Mouse (Mus musculus) left cerebral cortex, postnatal 10 days (tissue): ENCODE results near the gene Lpp. TPM values are rescaled to one million over a fixed set of nuclear protein-coding genes. Genes with fewer than 3 reads are reported as not detected.

Source experiments
- DNase-seq, 2 experiments: peaks; one replicate each; pipeline ENCODE4 v3.0.0; 2021 to 2022; ENCODE audit warnings: low spot score in 2 of 2, mixed read lengths in 1 of 2; ENCODE audit errors: extremely low spot score in 1 of 2
- intact Hi-C: fragments of 180-260 bp; cut with DNase I; formaldehyde crosslinking; loops from one replicate; pipeline ENCODE4 v1.15.1; 2025
- total RNA-seq, 2 experiments: library from RNA; stranded (reverse); gene quantifications; 2 replicates each; pipeline ENCODE4 v1.2.3; 2021

Gene Lpp
- total RNA-seq, 2 experiments from 2014 or later = 8.8 to 9.8 TPM

DNA sequence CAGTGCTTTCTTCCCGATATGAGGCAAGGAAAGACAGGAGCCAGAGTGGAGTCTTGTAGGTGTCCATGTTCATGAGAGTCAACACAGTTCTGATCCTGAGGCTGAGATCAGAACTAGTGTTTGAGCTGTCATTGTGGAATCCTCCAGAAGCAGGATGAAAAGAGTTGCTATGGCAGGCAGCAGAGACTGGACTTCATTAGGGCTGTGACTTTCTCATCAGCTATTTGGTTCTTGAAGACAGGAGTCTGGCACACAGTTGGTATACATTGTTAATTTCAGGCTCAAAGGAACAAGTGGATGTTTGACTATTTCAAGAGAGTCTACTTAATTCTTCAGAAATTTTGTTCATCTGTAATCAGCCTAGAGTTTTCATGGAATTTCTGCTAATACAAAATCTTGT, 235.5 kb downstream of the Lpp start:
- intact Hi-C loops = no loop called here

DNA sequence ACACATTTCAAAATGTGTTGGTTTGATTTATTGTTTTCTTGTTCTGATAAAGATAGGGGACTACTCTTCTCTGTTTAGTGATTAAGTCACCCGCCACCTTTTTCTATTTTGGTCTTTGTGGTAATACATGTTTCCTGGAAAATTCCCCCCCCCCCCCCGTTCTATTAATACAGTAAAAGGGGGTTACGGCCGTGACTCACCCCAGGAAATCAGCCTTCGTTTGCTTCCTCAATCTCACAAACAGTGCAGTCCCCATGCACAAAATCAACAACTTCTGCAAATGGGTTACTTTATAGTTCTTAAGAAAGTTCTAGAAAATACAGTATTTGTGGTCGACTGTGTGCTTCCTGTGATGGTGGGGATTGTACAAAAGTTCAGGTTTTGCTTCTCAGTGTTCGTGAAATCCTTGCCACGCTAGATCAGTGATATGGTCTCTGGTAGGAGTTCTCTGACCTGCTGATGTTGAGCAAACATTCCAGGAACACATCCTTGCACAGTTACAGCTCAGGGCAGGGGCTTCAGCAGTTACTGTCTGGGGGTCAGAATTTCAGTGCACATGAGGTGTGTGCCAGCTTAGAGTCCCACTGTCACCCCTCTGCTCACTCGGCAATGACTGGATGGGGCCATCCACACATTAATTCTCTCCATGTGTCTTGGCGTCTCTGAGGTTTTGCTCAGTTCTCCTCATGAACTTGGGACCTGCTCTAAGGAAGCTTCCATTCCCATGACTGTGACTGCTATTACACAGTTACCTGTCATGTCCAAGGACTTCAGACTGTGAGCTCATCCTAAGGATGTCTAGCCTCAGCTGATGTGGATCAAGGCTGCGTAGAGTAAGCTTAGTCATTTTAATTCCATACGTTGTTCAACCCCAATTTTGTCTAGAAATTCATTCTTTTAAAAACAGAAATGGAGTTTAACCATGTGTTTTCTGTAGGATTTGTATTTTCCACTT, 236.2 kb downstream of the Lpp start:
- no peak for DNase-seq
- intact Hi-C loops = no loop called here

More for the DNA sequence above, 235.5 kb downstream of the Lpp start:
- no peak for DNase-seq

DNA sequence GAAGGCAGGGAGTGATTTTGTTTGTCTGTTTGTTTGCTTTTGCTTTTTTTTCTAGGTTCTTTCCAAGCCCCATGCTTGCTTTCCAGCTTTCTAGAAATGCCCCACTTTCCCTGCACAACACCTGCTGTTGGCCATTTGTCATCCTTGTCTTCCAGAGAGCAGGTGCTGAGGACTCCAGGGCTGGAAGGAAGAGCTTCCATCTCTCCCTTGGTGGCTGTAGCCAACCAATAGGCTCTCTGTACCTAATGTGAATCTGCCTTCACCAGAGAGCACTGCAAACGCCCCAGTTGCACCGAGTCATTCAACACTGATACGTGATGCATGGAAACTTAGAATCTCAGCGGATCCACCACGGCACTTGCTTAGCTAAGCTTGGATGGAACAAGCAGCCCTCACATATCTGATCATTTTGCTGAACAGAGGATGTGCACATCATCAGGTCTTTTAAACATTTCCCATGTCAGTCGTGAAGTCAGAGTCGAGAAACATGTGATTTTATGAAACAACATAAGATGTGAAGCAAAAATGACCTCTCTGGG, 242.1 kb downstream of the Lpp start:
- intact Hi-C loops = no loop called here
- DNase-seq = no peak

DNA sequence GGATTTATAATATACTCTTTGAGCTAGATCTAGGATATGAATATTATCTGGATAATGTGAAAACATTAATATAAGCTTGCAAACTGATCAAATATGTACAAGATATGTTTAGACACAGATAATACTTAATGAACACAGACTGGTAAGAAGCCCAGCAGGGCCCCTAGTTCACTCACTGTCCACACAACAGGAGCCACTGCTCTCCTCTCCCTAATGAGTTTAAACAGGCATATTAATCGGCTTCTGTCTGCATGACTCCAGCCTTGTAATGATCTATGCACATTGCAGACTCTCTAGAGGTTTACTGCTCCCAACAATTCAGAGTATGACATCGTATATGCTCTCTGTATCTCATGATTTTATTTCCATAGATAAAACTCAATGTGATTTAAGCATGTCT, 243.6 kb downstream of the Lpp start:
- intact Hi-C loops = no loop called here
- no peak for DNase-seq

DNA sequence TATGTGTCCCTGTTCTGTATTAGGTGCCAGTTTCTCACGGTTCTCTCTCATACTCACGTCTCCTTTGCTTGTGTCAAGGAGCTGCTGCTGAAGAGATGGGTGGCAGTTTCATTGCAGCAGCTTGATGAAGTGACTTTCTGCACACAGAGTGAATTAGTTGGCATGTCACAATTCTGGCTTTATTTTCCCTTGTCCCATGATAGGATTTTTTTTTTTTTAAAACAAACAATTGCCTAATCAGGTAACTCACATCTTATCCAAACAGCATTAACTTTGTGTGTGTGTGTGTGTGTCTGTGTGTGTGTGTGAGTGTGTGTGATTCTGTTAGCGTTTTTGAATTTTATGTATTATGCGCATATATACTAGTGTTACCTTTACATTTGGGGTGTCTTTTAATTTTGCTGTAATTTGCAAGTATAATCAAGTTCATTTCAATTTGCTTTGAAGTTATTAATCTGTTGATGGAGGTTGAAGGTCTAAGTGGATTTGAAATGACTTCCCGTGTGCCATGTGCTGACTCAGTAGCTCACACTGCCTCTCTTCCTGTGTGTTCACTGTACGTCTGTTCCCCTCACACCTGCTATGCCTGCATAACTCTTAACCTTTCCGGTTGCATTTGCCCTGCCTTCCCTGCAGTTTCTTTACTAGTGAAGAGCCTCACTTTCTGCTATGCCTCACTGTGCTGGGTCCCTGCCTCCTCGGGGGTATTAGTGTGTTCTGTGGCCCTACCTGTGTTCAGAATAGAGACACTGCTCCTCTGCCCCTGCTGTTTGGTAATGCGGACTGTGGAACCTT, 247.9 kb downstream of the Lpp start:
- DNase-seq = no peak
- intact Hi-C loops = no loop called here

DNA sequence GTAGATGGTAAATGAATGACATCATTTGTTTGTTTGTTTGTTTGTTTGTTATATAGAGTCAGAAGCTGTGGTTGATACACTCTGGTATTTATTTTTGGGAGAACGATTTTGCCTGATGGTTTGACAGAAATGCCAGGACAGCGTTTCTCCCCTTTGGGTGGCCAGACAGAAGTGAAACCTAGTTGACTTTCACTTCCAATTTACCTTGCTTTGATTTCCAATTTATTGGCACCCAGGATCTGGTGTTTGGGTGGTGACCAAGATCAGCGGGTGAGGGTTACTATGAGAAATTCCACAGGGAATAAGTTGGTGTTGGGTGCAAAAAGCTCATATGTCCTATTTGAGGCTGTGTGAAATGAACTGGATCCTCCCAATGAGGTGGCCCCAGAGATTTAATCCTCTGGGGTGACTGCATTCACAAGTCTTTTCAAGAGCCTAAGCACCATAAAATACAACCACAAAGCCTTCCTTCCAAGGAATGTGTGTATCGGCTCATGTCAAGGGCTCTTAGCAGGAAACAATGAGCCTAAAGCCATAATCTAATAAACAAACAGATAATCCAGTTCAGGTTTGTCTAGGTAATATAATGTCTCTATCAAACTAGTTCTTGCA, 249.8 kb downstream of the Lpp start:
- intact Hi-C loops = no loop called here
- DNase-seq = no peak

DNA sequence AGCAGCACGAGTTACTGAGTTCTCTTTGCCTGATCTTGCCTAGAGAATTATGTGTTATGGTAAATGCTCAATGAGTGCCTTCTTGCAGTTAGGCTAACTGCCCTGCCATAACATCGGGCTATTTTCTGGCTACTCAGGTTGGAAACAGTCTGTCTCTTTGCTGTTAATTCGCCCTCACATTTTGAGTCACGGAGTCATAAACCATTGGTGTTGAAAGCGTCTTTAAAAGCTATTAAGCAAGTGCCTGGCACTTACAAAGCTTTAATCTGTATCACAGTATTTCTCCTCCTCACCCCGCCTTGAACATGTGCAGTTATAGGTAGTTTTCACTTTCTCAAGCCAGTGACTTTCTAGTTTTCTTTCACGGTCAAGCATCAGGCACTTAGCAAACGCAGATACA, 250.8 kb downstream of the Lpp start:
- DNase-seq = no peak
- intact Hi-C loops = no loop called here

DNA sequence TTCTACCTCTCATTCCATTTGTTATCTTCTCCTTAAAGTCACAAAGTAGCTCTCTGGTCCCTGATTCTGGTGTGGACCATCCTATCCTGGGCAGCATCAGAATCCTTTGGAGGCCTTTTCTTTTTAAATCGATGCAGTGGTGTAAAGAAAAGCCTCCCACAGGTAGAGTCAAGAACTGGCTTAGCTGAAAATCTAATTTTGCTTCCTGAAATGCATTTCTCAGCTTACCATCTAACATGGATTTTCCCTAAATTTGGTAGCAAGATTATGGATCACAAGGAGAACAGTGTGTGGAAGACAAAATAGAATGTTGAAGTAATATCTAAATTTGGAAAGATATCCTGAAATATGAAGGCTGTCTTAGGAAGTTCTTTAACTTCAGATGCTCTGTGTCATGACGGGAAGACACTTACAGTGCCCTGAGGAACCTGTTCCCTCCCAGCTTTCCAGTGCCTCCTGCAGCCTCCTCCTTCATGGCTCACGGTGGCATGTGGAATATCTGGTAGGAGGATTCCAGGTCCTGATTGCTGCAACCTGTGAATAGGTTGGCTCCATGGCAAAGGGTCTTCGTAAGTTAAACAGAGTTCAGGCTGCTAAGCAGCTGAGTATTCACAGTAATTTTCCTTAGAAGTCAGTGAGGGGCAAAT, 251.6 kb downstream of the Lpp start:
- intact Hi-C loops = no loop called here
- DNase-seq = no peak

DNA sequence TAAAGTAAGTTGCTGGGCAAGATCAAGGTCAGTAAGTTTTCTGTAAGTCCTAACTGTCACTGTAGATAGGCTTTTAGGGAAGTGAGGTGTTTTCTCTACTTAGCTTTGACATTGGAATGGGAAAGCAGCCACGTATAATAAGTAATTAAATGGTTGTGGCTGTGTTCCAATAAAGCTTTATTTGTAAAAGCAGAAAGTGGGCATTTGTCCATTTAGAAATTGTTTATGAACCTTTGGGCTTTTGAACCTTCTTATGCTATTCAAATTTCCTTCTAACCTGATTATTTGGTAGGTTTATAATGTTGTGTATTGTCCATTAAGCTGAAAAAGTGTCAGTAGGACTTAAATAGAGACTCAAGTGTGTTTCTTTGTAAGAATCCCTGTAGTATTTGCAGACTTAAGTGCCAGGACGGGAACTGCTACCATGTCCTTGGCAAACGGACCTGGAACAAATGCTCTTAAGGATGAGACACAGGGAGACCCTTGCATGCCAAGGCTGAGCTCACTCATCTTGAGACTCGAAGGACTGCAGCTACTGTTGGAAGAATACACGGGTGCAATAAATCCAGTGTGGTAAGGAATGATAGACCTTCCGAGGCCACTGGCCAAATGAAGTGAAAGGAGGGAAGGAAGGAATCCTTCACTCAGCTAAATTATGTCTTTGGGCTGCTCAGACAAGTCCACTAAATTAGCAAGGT, 252.7 kb downstream of the Lpp start:
- intact Hi-C loops = no loop called here
- no peak for DNase-seq

DNA sequence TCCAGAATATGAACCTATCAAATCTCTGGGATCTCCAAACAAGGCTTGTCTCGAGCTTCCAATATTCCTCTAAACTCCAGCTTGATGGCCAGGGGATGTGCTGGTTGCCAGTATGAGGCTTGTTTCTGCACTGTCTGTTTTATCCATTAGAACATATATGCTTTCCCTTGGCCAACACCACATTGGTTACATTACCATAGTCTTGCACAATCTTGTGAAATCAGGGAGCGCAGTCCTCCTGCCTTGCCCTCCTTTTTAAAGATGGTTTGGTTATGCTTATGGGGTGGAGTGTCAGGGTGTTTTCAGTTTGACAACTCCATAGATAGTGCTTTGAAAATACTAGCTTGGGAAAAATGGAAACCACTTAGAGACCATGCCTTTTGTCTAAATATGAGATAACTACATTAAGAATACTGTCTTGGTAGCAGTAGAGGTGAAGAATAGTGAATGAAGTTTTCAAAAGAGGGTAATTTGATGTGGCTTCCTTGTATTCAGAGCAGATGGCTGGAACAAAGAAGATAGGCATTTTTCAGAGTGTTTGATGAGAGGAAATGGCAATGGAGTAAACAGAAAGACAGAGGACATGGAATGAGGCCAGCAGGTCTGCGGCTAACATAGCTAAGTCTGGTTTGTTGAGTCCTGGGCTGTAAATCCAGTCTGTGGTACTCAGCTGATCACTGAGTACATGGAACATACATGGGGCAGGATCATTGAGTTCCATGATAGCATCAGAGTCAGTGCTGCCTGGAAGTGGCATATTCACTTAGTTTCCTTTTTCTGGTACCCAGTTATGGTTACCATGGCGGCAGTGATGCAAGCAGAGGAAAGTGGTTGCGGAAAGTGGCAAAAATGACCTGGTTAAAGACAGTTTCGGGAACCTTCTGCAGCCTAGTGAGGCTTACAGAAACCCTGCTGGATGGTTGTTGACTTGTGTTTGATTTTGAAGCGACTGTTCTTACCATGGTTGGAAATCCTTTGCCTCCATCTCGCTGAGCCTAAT, 258.6 kb downstream of the Lpp start:
- no peak for DNase-seq
- intact Hi-C loops = no loop called here

DNA sequence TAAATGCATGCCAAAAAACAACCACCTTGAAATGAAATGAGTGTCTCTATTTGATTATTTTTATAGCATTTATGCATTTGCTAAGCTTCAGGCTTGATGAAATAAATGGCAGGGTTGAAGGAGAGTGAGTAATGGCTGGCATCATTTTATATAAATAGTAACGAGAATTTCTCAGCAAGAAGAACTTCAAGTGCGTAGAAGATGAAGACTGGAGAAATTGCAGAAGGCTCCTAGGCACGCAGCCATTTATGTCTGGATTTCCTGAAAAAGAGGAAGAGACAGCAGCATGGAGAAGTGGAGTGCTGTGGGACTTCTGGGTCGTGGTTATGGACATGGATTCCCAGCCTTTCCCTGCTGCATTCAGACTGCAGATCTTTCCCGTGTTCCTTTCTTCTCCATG, 259.7 kb downstream of the Lpp start:
- intact Hi-C loops = no loop called here
- DNase-seq = no peak

DNA sequence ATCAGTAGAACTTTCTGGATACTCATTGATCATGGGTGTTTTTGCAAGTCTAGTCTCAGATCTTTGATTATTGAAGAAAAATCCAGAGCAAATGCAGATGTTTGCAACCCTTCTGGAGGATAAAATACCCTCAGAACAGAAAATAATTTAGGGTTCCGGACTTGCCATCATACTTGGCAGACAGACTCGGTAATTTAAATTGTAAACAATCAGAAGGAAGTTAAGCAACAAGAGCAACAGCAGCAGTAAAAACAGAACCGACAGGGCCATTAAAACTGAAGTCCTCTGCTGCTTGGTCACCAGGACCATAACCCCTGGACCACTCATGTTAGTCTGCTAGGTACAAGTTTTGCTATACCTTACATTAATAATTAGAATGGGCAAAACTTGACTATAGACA, 261.8 kb downstream of the Lpp start:
- intact Hi-C loops = no loop called here
- DNase-seq = no peak

DNA sequence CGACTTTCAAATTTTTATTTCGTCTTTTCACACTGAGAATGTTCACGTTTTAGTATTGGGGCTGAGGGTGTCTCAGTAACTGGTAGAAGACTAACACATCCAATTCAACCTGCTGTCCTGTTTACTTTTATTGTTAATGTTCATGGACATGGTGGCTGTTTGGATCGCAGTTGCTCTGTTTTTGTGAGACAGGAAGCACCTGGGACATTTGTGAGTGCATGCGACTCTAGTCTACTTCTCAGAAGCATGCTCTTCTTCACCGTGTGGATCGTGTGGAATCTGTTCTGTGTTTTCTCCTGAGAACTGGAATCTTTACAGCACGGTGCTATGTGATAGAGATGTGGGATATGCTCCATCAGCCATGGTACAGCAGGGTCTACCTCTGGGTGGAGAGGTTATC, 262.7 kb downstream of the Lpp start:
- intact Hi-C loops = no loop called here
- DNase-seq = no peak

DNA sequence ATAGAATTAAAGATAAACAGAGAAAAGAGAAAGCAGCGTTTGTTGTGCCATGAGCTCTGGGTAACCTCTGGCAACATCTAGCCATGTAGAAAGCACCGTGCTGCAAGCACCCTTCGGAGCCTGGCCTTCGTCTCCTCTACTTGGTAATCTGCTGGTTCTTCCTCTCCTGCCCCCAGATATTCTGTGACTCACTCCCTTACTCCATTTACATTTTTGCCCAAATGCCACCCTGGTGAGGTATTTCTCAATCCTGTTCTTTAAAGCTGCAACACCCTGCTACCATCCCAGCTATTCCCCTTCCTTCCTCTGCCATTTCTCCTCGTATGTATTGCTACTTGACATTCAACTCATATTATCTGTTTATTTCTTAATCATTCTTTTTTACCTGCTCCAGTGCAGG, 263.4 kb downstream of the Lpp start:
- no peak for DNase-seq

DNA sequence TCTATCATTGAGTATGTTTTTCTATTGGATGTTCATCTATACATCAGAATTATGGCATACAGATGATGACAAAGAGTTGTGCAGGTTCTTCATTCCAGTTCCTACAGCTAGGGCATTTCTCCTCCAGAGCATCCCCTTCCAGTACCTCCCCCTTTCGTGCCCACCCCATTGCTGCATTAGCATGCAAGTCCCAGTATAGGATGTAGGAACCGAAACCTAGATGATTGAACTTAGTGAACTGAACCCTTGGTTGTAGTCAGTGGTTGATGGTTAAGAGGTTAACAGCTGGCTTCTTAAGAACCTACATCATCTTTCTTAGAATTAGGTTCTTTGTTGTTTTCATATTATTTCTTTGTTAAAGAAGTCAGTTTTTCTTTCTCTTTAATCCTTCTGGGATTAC, 265.7 kb downstream of the Lpp start:
- intact Hi-C loops = no loop called here
- no peak for DNase-seq

More for the DNA sequence above, 263.4 kb downstream of the Lpp start:
- intact Hi-C loops = no loop called here

DNA sequence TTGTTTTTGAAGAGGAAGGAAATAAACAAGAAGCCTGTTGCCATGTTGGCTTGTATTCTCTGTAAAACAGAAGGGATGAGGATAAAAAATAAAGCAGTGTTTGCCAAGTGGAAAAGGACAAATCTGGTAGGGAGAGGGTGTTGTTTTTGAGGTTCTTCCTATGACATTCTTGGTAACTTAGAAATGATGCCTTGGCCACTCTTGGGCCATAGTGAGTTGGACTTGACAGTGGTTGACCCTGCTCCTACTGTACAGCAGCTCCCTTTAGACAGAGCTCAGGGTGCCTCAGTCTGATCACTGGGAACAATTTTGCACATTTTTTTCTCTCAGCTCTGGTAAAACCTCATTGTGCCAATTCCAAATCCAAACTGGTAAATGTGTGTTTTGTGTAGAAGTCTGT, 270.8 kb downstream of the Lpp start:
- intact Hi-C loops = no loop called here
- DNase-seq = no peak

DNA sequence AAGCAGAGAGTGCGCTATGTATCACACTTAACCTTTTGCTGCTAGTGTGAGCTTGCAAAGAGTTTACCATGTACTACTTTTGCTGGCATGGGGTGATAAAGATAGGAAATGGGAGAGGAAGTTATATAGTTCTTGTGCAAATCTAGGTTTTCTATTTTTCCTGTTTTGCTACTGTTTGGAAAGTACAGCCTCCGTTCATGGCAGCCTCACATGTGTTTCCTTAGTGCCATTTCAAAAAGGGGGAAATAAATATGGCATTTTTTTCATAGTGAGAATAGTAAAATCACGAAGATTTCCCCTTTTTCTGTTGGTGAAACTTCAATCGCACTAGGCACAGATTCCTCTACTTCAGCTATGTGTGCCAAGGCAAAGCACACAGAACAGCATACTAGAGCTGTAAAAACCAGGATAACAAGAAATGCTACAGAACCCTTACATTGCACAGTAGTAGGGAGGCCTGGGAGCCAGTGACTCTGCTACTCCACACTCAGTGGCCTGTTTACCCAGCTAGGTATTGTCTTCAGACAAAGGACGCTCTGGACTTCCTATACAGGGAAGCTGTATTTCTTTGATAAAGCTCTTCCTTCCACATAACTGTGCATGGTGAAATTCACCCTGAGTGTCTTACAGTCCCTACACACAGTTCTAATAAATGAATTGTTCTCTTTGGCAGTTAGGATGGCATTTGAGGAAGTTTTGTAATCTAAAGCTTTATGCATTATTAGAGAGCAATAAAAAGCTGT, 276.6 kb downstream of the Lpp start:
- intact Hi-C loops = no loop called here
- DNase-seq = no peak
